Mouse (Mus musculus) C2C12 (cell line): Measurements from ENCODE around the gene Ube2t.

Experiments
- CEBPB ChIP-seq: IDR thresholded peaks from one replicate; pipeline ENCODE4 v1.6.1; 2011; ENCODE audit warnings: low read depth, mild to moderate bottlenecking, control low read depth, moderate library complexity
- CTCF ChIP-seq: IDR thresholded peaks from one replicate; pipeline ENCODE4 v1.5.1; 2011; ENCODE audit not compliant: control insufficient read depth, insufficient read depth, insufficient read length
- FOSL1 ChIP-seq: IDR thresholded peaks from one replicate; pipeline ENCODE4 v1.8.0; 2011; ENCODE audit warnings: mild to moderate bottlenecking, low read length; ENCODE audit not compliant: poor library complexity, insufficient read depth, severe bottlenecking
- MAX ChIP-seq: IDR thresholded peaks from one replicate; pipeline ENCODE4 v1.6.1; 2011; ENCODE audit warnings: mild to moderate bottlenecking, control low read depth
- MYOD1 ChIP-seq: IDR thresholded peaks from one replicate; pipeline ENCODE4 v1.6.1; 2011; ENCODE audit warnings: low read depth; ENCODE audit not compliant: control insufficient read depth, insufficient read length
- USF1 ChIP-seq: IDR thresholded peaks from one replicate; pipeline ENCODE4 v1.6.1; 2011; ENCODE audit warnings: low read depth, mild to moderate bottlenecking, control low read depth, moderate library complexity

GRCm38 (mm10) chr1:134987962-134988341 lies 25.6 kb downstream of the Ube2t start:
- TF ChIP-seq CTCF = no peak
- TF ChIP-seq MAX = no peak
- no peak for TF ChIP-seq FOSL1
- no peak for TF ChIP-seq CEBPB
- TF ChIP-seq USF1 = no peak
- TF ChIP-seq MYOD1 = no peak
